Mouse (Mus musculus): ENCODE measurements around the gene Fntb.

GRCm38 (mm10) chr12:76775132-76775531 lies 9.7 kb downstream of the Fntb start:
- TF ChIP-seq CTCF (IDR thresholded peaks at IDR 0.05) (no peak), EP300 (IDR thresholded peaks at IDR 0.05) (no peak)
